ENCODE assay signal across 16 mouse cellular contexts in genomic region chr1:135776596-135776995, GRCm38 (mm10). TPM values are rescaled to one million over a fixed set of nuclear protein-coding genes. Genes with fewer than 3 reads are reported as not detected.
A peak's percentile ranks its signal among the peaks of the same experiment; 100 is the strongest.
DNase-seq lines count a peak whose midpoint lies in the region.
"Had no signal": no experiment of that assay in that cellular context is flagged by ENCODE, and none has a peak within 500 bp of the region (broad histone marks: within the 10 kb centered on the region; RNA-seq: fewer than 3 reads in every experiment).

No protein-coding gene starts in this region.

- peaks cover 18% of the 10 kb centered on the region for H3K4me1 ChIP-seq in brown adipose tissue, adult 24 weeks (ENCODE audit: control insufficient read depth, insufficient read depth, insufficient read length, low read length)
- H3K4me1 ChIP-seq in limb, embryonic 10.5 days: peaks cover 35% of the 10 kb centered on the region

- peaks cover 6% of the 10 kb centered on the region; the same call in 1 of the 2 replicates for H3K27me3 ChIP-seq in limb, embryonic 10.5 days (ENCODE audit: low read depth, poor library complexity, severe bottlenecking)
- H3K27me3 ChIP-seq: embryonic facial prominence, embryonic 13.5 days had no signal

- intact Hi-C loops in heart, postnatal 14 days (cut with DNase I): no loop called here

- peak overlapping the region; percentile 91 for H3K27ac ChIP-seq in brown adipose tissue, adult 24 weeks (replicated peaks; ENCODE audit: low read depth, low read length)
- H3K27ac ChIP-seq in limb, embryonic 10.5 days: peak overlapping the region; percentile 7; the same call in 1 of the 2 replicates
- H3K27ac ChIP-seq: embryonic facial prominence, embryonic 13.5 days; forebrain, embryonic 12.5 days; hindbrain, embryonic 14.5 days; left cerebral cortex, adult 2 months had no signal

- H3K4me3 ChIP-seq in brown adipose tissue, adult 24 weeks (ENCODE audit: insufficient read depth, low read depth, low read length): no peak overlapping the region
- no peak overlapping the region for H3K4me3 ChIP-seq in limb, embryonic 10.5 days
- H3K4me3 ChIP-seq: embryonic facial prominence, embryonic 13.5 days; forebrain, embryonic 12.5 days; left cerebral cortex, adult 2 months had no signal

- no peaks in the 10 kb centered on the region for H3K36me3 ChIP-seq in limb, embryonic 10.5 days
- H3K36me3 ChIP-seq: embryonic facial prominence, embryonic 13.5 days; forebrain, embryonic 12.5 days had no signal

- no peaks in the 10 kb centered on the region for H3K9me3 ChIP-seq in limb, embryonic 10.5 days (replicated peaks)
- H3K9me3 ChIP-seq: embryonic facial prominence, embryonic 13.5 days; forebrain, embryonic 12.5 days had no signal

- DNase-seq in heart, adult 11 months: peak; percentile 94
- no peak for DNase-seq in heart, postnatal 14 days
- DNase-seq in kidney, postnatal 10 days: peak; percentile 48
- DNase-seq in kidney, postnatal 25 days: no peak
- no peak for DNase-seq in limb, embryonic 10.5 days (ENCODE audit: low spot score)
- no peak for DNase-seq in frontal cortex, adult 2 months (ENCODE audit: extremely low spot score in 1 of 2, low spot score in 1 of 2)
- no peak for DNase-seq in lung, postnatal 14 days
- DNase-seq: cerebellum, adult 11 months; cerebellum, postnatal 36 days; kidney, postnatal 14 days; right cerebral cortex, postnatal 14 days had no signal

RNA-seq across cellular contexts. Expression of gene Tnni1, which starts 2.6 kb away (rescaled TPM):
- total RNA-seq in heart, postnatal 14 days (2021): 10 to 100 TPM; 18.6 to 29.4 TPM
- polyA plus RNA-seq in brown adipose tissue, adult 24 weeks (2012; ENCODE audit: insufficient read depth, insufficient read length, missing spikeins): 13.6 and 19.7 TPM in 2 replicates
- 8.3 and 12.7 TPM in 2 replicates for polyA plus RNA-seq in limb, embryonic 10.5 days (2016; fragmentation: Nextera tagmentation; extraction: Ambion mirVana)
- 10.5 and 11.3 TPM in 2 replicates for polyA plus RNA-seq in frontal cortex, adult 2 months (2012; rRNA removed)

RNA-seq across cellular contexts. Expression of gene Phlda3, which starts 10.7 kb away (rescaled TPM):
- 10 to 100 TPM; 17.2 to 18.4 TPM for total RNA-seq in heart, postnatal 14 days (2021)
- polyA plus RNA-seq in brown adipose tissue, adult 24 weeks (2012; ENCODE audit: insufficient read depth, insufficient read length, missing spikeins): 498 and 651 TPM in 2 replicates
- polyA plus RNA-seq in limb, embryonic 10.5 days (2016; fragmentation: Nextera tagmentation; extraction: Ambion mirVana): 30.2 and 33.0 TPM in 2 replicates
- polyA plus RNA-seq in frontal cortex, adult 2 months (2012; rRNA removed): 33.6 and 41.1 TPM in 2 replicates

RNA-seq across cellular contexts. Expression of gene Lad1, which starts 41.8 kb away (rescaled TPM):
- total RNA-seq in heart, postnatal 14 days (2021): 1 to 10 TPM; 4.9 to 6.0 TPM
- polyA plus RNA-seq in brown adipose tissue, adult 24 weeks (2012; ENCODE audit: insufficient read depth, insufficient read length, missing spikeins): not detected in 2 replicates
- 5.1 and 6.0 TPM in 2 replicates for polyA plus RNA-seq in limb, embryonic 10.5 days (2016; fragmentation: Nextera tagmentation; extraction: Ambion mirVana)
- polyA plus RNA-seq in frontal cortex, adult 2 months (2012; rRNA removed): 1.6 and 1.8 TPM in 2 replicates

RNA-seq across cellular contexts. Expression of gene Csrp1, which starts 56.7 kb away (rescaled TPM):
- 10 to 100 TPM; 60.3 to 66.0 TPM for total RNA-seq in heart, postnatal 14 days (2021)
- 33.7 and 37.2 TPM in 2 replicates for polyA plus RNA-seq in brown adipose tissue, adult 24 weeks (2012; ENCODE audit: insufficient read depth, insufficient read length, missing spikeins)
- polyA plus RNA-seq in limb, embryonic 10.5 days (2016; fragmentation: Nextera tagmentation; extraction: Ambion mirVana): 46.3 and 54.4 TPM in 2 replicates
- 205 and 232 TPM in 2 replicates for polyA plus RNA-seq in frontal cortex, adult 2 months (2012; rRNA removed)

RNA-seq across cellular contexts. Expression of gene Tnnt2, which starts 59.6 kb away (rescaled TPM):
- 1,000 to 10,000 TPM; 7,950 to 8,027 TPM for total RNA-seq in heart, postnatal 14 days (2021)
- not detected in 2 replicates for polyA plus RNA-seq in brown adipose tissue, adult 24 weeks (2012; ENCODE audit: insufficient read depth, insufficient read length, missing spikeins)
- polyA plus RNA-seq in limb, embryonic 10.5 days (2016; fragmentation: Nextera tagmentation; extraction: Ambion mirVana): 2.1 and 4.0 TPM in 2 replicates
- polyA plus RNA-seq in frontal cortex, adult 2 months (2012; rRNA removed): 11.6 and 13.8 TPM in 2 replicates

Comparison
In these comparisons a context has a peak if more than half of its experiments do, and no peak if none do; other contexts are left out.
1. DNase-seq: peak in heart, adult 11 months (single experiment) and kidney, postnatal 10 days (single experiment); none in heart, postnatal 14 days (0 of 2), kidney, postnatal 25 days (0 of 2), limb, embryonic 10.5 days (single experiment), frontal cortex, adult 2 months (0 of 2) and lung, postnatal 14 days (single experiment).
2. RNA of gene Phlda3, which starts 10.7 kb away (polyA plus RNA-seq): 498 to 651 TPM in brown adipose tissue, adult 24 weeks; 33.6 to 41.1 TPM in frontal cortex, adult 2 months and 30.2 to 33.0 TPM in limb, embryonic 10.5 days; every median in the first group is over 10 times any median in the second.